Mouse (Mus musculus): ENCODE data around the gene 9130409I23Rik.

The 9130409I23Rik gene

GRCm38 (mm10) chr1:181050937-181051336 is at the start of gene 9130409I23Rik:
TSS of gene 9130409I23Rik (plus strand) at chr1:181051237.
- no peak for DNase-seq (ENCODE audit: low read depth)

GRCm38 (mm10) chr1:181001621-181002020 is 49.4 kb upstream of the 9130409I23Rik start:
- no peak for DNase-seq (ENCODE audit: low read depth)

- no peak for DNase-seq (ENCODE audit: low read depth)
Measured at GRCm38 (mm10) chr1:181003790-181004189, 47.2 kb upstream of the 9130409I23Rik start.

- DNase-seq (ENCODE audit: low read depth) = no peak
Measured at GRCm38 (mm10) chr1:181005331-181005730, 45.7 kb upstream of the 9130409I23Rik start.

GRCm38 (mm10) chr1:181007831-181008230 is 43.2 kb upstream of the 9130409I23Rik start:
- DNase-seq (ENCODE audit: low read depth) = no peak

- DNase-seq (ENCODE audit: low read depth) = no peak
Measured at GRCm38 (mm10) chr1:181008266-181008665, 42.8 kb upstream of the 9130409I23Rik start.

GRCm38 (mm10) chr1:181009011-181009590 is 41.9 kb upstream of the 9130409I23Rik start:
- DNase-seq (ENCODE audit: low read depth) = no peak

- DNase-seq (ENCODE audit: low read depth) = no peak
Measured at GRCm38 (mm10) chr1:181009754-181010153, 41.3 kb upstream of the 9130409I23Rik start.

- no peak for DNase-seq (ENCODE audit: low read depth)
Measured at GRCm38 (mm10) chr1:181010171-181010932, 40.7 kb upstream of the 9130409I23Rik start.

- no peak for DNase-seq (ENCODE audit: low read depth)
Measured at GRCm38 (mm10) chr1:181011601-181012000, 39.4 kb upstream of the 9130409I23Rik start.

GRCm38 (mm10) chr1:181012416-181012815 is 38.6 kb upstream of the 9130409I23Rik start:
- no peak for DNase-seq (ENCODE audit: low read depth)

- no peak for DNase-seq (ENCODE audit: low read depth)
Measured at GRCm38 (mm10) chr1:181013446-181013845, 37.6 kb upstream of the 9130409I23Rik start.

- no peak for DNase-seq (ENCODE audit: low read depth)
Measured at GRCm38 (mm10) chr1:181014731-181015500, 36.1 kb upstream of the 9130409I23Rik start.

- DNase-seq (ENCODE audit: low read depth) = no peak
Measured at GRCm38 (mm10) chr1:181015558-181015957, 35.5 kb upstream of the 9130409I23Rik start.

- DNase-seq (ENCODE audit: low read depth) = no peak
Measured at GRCm38 (mm10) chr1:181016045-181016444, 35.0 kb upstream of the 9130409I23Rik start.

GRCm38 (mm10) chr1:181016532-181017131 is 34.4 kb upstream of the 9130409I23Rik start:
- peak; percentile 60 for DNase-seq (ENCODE audit: low read depth)

- peak; percentile 45 for DNase-seq (ENCODE audit: low read depth)
Measured at GRCm38 (mm10) chr1:181017212-181017711, 33.8 kb upstream of the 9130409I23Rik start.

- no peak for DNase-seq (ENCODE audit: low read depth)
Measured at GRCm38 (mm10) chr1:181017890-181018420, 33.1 kb upstream of the 9130409I23Rik start.

GRCm38 (mm10) chr1:181020756-181021487 is 30.1 kb upstream of the 9130409I23Rik start, which contains the start of gene Ephx1:
TSS of gene Ephx1 (minus strand) at chr1:181020904.
- no peak for DNase-seq (ENCODE audit: low read depth)

GRCm38 (mm10) chr1:181021488-181021865 is 29.6 kb upstream of the 9130409I23Rik start:
- DNase-seq (ENCODE audit: low read depth) = no peak

- peak; percentile 64 for DNase-seq (ENCODE audit: low read depth)
Measured at GRCm38 (mm10) chr1:181022265-181022664, 28.8 kb upstream of the 9130409I23Rik start.
